Mouse (Mus musculus) lung, embryonic 14.5 days (tissue): Measurements from ENCODE around the gene Prg2. TPM values are rescaled to one million over a fixed set of nuclear protein-coding genes. Genes with fewer than 3 reads are reported as not detected.
A peak's percentile ranks its signal among the peaks of the same experiment; 100 is the strongest.

Source experiments
- ATAC-seq: fragments of 200-750 bp; cut with Nextera tagmentation; 2 replicates; pipeline ENCODE4 v1.8.0; 2017; ENCODE audit warnings: mild to moderate bottlenecking, moderate TSS enrichment, moderate library complexity; ENCODE audit not compliant: insufficient read depth
- DNase-seq: peaks from one replicate; pipeline ENCODE4 v3.0.0-alpha.2; 2015
- H3K27ac ChIP-seq: fragments of 300-500 bp; sonication (generic); 2 replicates; pipeline ENCODE4 v1.5.1; 2014; ENCODE audit warnings: low read depth, mild to moderate bottlenecking, moderate library complexity
- H3K27me3 ChIP-seq: fragments of 300-500 bp; sonication (generic); 2 replicates; pipeline ENCODE4 v1.6.1; 2014; ENCODE audit warnings: low read length, control low read depth; ENCODE audit not compliant: insufficient read depth
- H3K36me3 ChIP-seq: fragments of 300-500 bp; sonication (generic); 2 replicates; pipeline ENCODE4 v1.6.1; 2014; ENCODE audit warnings: control low read depth; ENCODE audit not compliant: insufficient read depth
- H3K4me1 ChIP-seq: fragments of 300-500 bp; sonication (generic); 2 replicates; pipeline ENCODE4 v1.6.1; 2014; ENCODE audit warnings: antibody characterized with exemption, control low read depth; ENCODE audit not compliant: insufficient read depth
- H3K4me2 ChIP-seq: fragments of 300-500 bp; sonication (generic); 2 replicates; pipeline ENCODE4 v1.6.1; 2014; ENCODE audit warnings: mild to moderate bottlenecking
- H3K4me3 ChIP-seq: fragments of 300-500 bp; sonication (generic); 2 replicates; pipeline ENCODE4 v1.5.1; 2014; ENCODE audit warnings: low read depth, low read length
- H3K9ac ChIP-seq: fragments of 300-500 bp; sonication (generic); 2 replicates; pipeline ENCODE4 v1.6.1; 2014
- H3K9me3 ChIP-seq: fragments of 300-500 bp; sonication (generic); 2 replicates; pipeline ENCODE4 v1.6.1; 2016; ENCODE audit warnings: low read depth, low read length, control low read depth
- CTCF ChIP-seq: IDR thresholded peaks from 2 replicates; pipeline ENCODE4 v1.5.1; 2016; ENCODE audit warnings: antibody characterized with exemption, low read depth
- WGBS: fragments of 180-500 bp; shearing (Covaris S2); extraction: QIAGEN DNeasy Blood & Tissue Kit; methylation state at CpG from one replicate; pipeline ENCODE4 v1.1.7; 2014; 5-methylcytosine and 5-hydroxymethylcytosine counted together
- polyA plus RNA-seq: library from polyadenylated mRNA; unstranded; fragments of >200 nt; fragmentation: Nextera tagmentation; extraction: Ambion mirVana; gene quantifications from 2 replicates; pipeline ENCODE4 v1.2.1, GENCODE M21; 2014

Prg2 gene
- 0.23 TPM in 1 of 2 replicates, not detected in the other for polyA plus RNA-seq

DNA sequence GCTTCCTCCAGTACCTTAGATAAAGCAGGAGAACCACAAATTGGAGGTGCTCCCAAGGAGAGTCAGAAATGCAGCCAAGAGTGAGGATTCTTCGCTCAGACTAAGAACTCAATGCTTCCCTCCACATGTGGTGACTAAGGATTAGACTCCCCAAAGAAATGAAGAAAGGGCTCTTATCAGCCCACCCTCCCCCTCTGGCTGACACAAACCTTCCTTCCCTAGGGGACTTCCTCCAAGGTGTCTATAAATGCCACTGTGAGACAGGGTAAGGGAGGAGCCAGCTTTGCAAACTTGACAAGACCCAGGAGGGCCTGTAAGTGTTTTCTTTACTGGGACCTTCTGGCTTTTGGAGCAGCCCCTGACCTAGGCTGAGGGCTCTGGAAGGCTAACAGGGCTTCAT is at the start of gene Prg2:
Gene Prg2 (plus strand): TSS at position 274 of the 400 bp plus-strand sequence.
- Histone ChIP-seq H3K27me3 (no peaks in the 10 kb centered on the region), H3K4me3 (no peak within 1 kb of the TSS), H3K9ac (no peak within 1 kb of the TSS), H3K27ac (no peak within 1 kb of the TSS), H3K4me1 (no peaks in the 10 kb centered on the region), H3K4me2 (no peak within 1 kb of the TSS), H3K36me3 (no peaks in the 10 kb centered on the region), H3K9me3 (no peaks in the 10 kb centered on the region)
- ATAC-seq = no peak
- DNase-seq = no peak
- no peak for TF ChIP-seq CTCF
- WGBS = 29% methylated on average over 1 of the region's 1 CpGs

DNA sequence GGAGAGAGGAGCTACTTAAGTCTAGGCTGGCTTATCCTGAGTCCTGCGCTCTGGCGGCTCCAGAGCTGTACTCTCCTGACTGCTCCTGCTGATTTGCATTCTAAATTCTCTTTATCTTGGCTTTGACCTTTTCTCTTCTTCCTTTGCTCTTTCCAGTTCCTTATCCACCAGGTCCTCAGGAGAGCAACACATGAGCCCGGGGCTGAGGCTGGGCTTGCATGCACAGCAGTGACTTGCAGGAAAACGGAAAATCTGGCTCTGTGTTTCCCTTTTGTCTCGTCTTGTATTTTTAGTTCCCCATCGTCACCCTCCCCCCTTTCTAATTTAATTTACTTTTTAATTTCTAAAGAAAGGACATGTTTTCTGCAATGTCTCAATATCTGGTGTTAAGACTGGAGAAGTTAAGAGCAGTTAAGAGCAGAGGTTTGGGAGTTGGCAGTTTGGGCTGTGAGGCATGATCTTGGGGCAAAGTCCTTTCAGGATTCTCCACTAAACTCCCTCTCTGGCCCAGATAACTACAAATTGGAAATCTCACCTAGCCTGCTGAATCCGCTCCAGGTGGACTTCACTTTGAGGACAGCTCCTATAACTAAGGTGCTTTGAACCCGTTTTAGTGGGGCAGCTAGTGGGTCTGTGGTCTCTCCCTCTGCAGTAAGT is 46.1 kb upstream of the Prg2 start:
- ATAC-seq (no peak), DNase-seq (no peak)
- Histone ChIP-seq H3K4me2 (no peak overlapping the region), H3K27ac (no peak overlapping the region), H3K9ac (no peak overlapping the region), H3K27me3 (no peaks in the 10 kb centered on the region), H3K9me3 (no peaks in the 10 kb centered on the region), H3K4me1 (peaks cover 9% of the 10 kb centered on the region), H3K36me3 (no peaks in the 10 kb centered on the region), H3K4me3 (no peak overlapping the region)
- TF ChIP-seq CTCF = no peak
- 69% methylated on average over 8 of the region's 8 CpGs for WGBS

DNA sequence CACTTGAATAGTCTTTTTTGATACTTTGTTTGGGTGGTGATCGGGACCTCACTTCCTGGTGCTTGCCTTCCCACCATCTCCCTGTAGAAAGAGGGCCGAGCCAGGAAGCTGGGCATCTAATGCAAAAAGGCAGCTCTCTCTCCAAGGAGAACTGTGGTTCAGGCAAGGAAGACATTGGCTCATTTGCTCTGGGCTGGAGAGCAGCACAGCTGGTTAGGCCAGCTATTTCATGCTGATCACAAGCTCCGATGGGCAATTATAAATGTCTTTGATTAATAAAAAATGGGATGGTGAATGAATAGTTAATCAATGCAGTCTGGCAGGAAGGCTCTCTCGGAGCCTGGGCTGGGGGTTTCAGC is 45.6 kb upstream of the Prg2 start:
- no peaks in the 10 kb centered on the region for H3K9me3 ChIP-seq
- no peak overlapping the region for H3K9ac ChIP-seq
- WGBS = 71% methylated on average over 4 of the region's 4 CpGs
- DNase-seq = no peak
- no peak overlapping the region for H3K27ac ChIP-seq
- no peak for TF ChIP-seq CTCF
- peaks cover 4% of the 10 kb centered on the region; the same call in 1 of the 2 replicates for H3K36me3 ChIP-seq
- H3K4me1 ChIP-seq = peaks cover 9% of the 10 kb centered on the region
- H3K4me2 ChIP-seq = no peak overlapping the region
- ATAC-seq = no peak
- no peak overlapping the region for H3K4me3 ChIP-seq
- H3K27me3 ChIP-seq = no peaks in the 10 kb centered on the region

DNA sequence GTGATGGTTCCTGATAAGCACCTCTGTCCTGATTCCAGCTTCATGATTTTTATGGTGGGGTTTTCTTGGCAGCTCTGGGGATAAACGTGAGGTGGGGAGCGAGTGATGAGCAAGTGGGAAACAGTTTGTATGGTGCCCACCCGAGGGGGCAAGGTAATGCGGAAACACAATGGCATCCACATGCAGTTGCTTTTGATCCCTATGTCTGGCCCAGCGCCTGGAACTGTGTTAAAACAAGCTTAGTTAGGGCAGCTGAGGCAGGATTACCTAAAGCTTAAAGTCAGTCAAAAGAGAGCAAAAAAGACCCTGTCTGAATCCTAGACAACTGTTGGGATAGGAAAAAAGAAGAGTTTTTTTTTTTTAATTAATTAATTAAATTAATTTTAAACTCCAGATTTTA is 45.2 kb upstream of the Prg2 start:
- H3K27me3 ChIP-seq = no peaks in the 10 kb centered on the region
- no peak overlapping the region for H3K27ac ChIP-seq
- H3K36me3 ChIP-seq = peaks cover 8% of the 10 kb centered on the region
- H3K4me1 ChIP-seq = peaks cover 9% of the 10 kb centered on the region
- H3K9me3 ChIP-seq = no peaks in the 10 kb centered on the region
- H3K9ac ChIP-seq = no peak overlapping the region
- no peak overlapping the region for H3K4me3 ChIP-seq
- DNase-seq = no peak
- WGBS = 81% methylated on average over 5 of the region's 5 CpGs
- TF ChIP-seq CTCF = no peak
- ATAC-seq = no peak
- H3K4me2 ChIP-seq = no peak overlapping the region

DNA sequence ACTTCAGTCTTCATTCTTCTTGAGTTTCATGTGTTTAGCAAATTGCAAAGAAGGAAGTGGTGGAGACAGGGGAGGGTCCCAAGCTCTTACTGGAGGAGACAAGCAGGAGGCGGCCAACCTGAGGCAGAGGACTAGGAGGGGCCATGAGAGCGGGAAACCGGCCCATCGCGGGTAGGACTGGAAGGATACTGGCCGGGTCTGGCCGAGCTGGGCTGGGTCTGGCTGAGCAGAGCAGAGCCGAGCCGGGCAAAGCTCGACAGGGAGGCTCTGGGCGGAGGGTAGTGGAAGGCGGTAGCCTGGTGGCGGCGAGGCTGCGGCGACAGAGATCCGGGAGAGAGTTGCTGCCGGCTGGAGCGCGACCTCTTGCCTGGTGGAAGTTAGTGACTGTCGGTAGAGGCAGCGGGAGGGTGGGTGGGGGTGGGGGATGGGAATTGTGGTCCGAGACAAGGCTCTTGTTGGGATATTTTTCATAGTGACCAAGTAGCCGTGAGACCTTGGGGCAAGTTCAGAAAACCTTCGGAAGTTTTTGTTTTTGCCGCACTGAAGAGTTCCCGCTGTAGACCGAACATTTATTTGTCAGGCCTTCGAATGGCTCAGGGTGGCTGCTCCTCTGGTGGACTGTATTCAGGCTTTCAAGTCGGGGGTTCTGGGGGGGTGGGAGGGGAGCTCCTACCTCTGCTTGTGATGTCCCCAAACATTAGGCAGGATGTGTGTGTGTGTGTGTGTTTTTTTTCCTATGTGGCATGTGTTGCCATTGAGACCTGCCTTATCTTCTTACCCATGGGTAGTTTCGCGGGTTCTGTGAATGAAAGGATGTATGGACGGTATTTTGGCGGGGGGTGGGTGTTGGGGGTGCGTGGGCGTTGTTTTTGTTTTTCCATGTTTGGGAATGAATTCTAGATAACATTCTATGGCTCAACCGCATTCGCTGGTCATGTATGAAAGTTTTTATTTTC is 43.5 kb upstream of the Prg2 start, which contains the start of gene Slc43a3:
Gene Slc43a3 (plus strand): TSS at position 106 of the 956 bp plus-strand sequence.
- peak within 1 kb of the TSS; percentile 61 for H3K4me2 ChIP-seq
- peaks cover 25% of the 10 kb centered on the region for H3K36me3 ChIP-seq
- ATAC-seq (peak; percentile 99), DNase-seq (peak; percentile 89)
- peaks cover 9% of the 10 kb centered on the region for H3K4me1 ChIP-seq
- H3K9me3 ChIP-seq = no peaks in the 10 kb centered on the region
- peak within 1 kb of the TSS; percentile 64 for H3K9ac ChIP-seq
- peak within 1 kb of the TSS; percentile 90 for H3K27ac ChIP-seq
- no peaks in the 10 kb centered on the region for H3K27me3 ChIP-seq
- WGBS = 7% methylated on average over 38 of the region's 38 CpGs
- no peak for TF ChIP-seq CTCF
- peak within 1 kb of the TSS; percentile 49 for H3K4me3 ChIP-seq

DNA sequence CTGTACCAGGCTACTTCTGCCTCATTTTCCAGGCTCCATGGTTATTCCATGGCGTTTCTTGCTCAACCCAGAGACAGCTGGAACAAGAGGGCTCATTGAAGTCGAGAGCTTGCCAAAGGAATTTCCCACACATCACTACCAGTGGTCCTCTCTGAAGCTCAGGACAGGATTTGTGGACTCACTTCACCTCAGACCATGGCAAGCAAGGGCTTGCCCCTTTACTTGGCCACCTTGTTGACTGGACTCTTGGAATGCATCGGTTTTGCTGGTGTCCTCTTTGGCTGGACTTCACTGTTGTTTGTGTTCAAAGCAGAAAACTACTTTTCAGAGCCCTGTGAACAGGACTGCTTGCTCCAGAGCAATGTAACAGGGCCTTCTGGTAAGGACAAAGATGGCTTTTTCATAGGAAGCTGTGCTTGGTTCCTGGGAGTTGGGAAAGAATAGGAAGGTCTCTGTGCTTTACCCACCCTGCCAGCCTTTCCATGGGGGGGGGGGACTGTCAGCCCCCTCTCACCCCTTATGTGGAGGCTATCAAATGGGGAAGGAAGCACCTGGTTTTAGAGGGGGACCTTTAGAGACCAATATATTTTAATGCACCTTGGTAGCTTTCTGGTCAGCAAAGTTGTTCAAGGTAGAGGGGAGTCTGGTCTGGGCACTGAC is 42.6 kb upstream of the Prg2 start:
- H3K27ac ChIP-seq = peak overlapping the region; percentile 90
- H3K36me3 ChIP-seq = peaks cover 34% of the 10 kb centered on the region
- no peaks in the 10 kb centered on the region for H3K9me3 ChIP-seq
- H3K9ac ChIP-seq = peak overlapping the region; percentile 64
- 29% methylated on average over 3 of the region's 3 CpGs for WGBS
- TF ChIP-seq CTCF = no peak
- H3K4me3 ChIP-seq = peak overlapping the region; percentile 49
- H3K4me1 ChIP-seq = peaks cover 9% of the 10 kb centered on the region
- ATAC-seq (no peak), DNase-seq (peak; percentile 48)
- H3K4me2 ChIP-seq = peak overlapping the region; percentile 61
- no peaks in the 10 kb centered on the region for H3K27me3 ChIP-seq
